Mouse (Mus musculus): ENCODE measurements around the gene Zbtb9. TPM values are rescaled to one million over a fixed set of nuclear protein-coding genes. Genes with fewer than 3 reads are reported as not detected.

Gene Zbtb9
- polyA plus RNA-seq, 1 experiment from 2014 or later = 11.1 TPM

DNA sequence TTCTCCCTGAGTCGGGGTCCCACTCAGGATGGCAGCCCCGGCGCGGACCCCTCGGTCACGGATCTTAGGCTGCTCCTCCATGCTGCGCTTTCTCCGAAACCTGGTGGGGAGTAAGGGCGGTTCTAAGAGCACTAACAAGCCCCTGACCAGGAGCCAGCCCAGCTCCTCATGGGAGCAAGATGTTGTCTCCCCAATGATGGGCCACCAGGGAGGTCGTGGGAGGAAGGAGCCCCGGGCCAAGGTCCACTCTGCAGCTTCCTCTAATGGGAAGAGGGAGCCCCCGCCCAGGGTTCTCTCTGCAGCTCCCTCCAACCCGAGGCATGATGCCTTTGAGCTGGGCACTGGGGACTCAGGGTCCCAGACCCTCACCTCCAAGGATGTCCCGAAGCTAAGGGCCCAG lies 56.5 kb downstream of the Zbtb9 start:
- 0 out of 2 replicates have a peak overlapping the region, but pooled peaks have one; percentile 1 for H3K9ac ChIP-seq (ENCODE audit: low read depth, low read length)
- WGBS = 90% methylated on average over 14 of the region's 14 CpGs
- H3K4me3 ChIP-seq (replicated peaks; ENCODE audit: low read depth, low read length) = no peak overlapping the region
- no peaks in the 10 kb centered on the region for H3K27me3 ChIP-seq (ENCODE audit: insufficient read depth, low read length)
- TF ChIP-seq CTCF (IDR thresholded peaks at IDR 0.05; ENCODE audit: low read depth) = no peak
- no peak overlapping the region for H3K4me2 ChIP-seq (ENCODE audit: low read length)
- peaks cover 9% of the 10 kb centered on the region; the same call in 1 of the 2 replicates for H3K36me3 ChIP-seq (ENCODE audit: insufficient read depth, low read length)
- DNase-seq (ENCODE audit: low spot score) (no peak), ATAC-seq (replicated peaks; ENCODE audit: low FRiP score, low read depth) (no peak)
- H3K27ac ChIP-seq = no peak overlapping the region
- no peaks in the 10 kb centered on the region for H3K9me3 ChIP-seq (replicated peaks; ENCODE audit: low read length)
- 0 out of 2 replicates have a peak, but pooled peaks cover 7% of the 10 kb centered on the region for H3K4me1 ChIP-seq (replicated peaks; ENCODE audit: insufficient read depth, low read length)

DNA sequence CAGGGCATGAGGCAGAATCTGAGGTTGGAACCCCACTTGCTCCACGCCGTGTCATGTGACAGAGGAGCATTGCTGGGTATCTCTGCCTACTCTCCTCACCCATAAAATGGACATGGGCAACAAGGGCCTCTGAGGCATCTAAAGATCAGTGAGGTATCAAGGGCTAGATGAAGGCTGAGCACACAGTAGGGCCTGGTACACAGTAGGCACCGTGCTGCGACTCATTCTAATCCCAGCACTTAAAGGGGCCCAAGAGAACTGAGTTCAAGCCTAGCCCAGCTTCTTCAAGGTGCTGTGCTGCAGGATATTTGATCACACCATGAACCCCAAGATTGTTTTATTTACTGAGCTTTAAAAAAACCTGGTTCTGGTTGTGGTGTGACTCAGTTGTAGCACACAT lies 57.9 kb downstream of the Zbtb9 start:
- ATAC-seq (replicated peaks; ENCODE audit: low FRiP score, low read depth) = no peak
- no peak for TF ChIP-seq CTCF (IDR thresholded peaks at IDR 0.05; ENCODE audit: low read depth)
- Histone ChIP-seq H3K9me3 (replicated peaks; ENCODE audit: low read length) (no peaks in the 10 kb centered on the region), H3K27me3 (ENCODE audit: insufficient read depth, low read length) (no peaks in the 10 kb centered on the region), H3K4me2 (ENCODE audit: low read length) (no peak overlapping the region), H3K36me3 (ENCODE audit: insufficient read depth, low read length) (0 out of 2 replicates have a peak, but pooled peaks cover under 1% of the 10 kb centered on the region), H3K9ac (ENCODE audit: low read depth, low read length) (no peak overlapping the region), H3K27ac (no peak overlapping the region), H3K4me1 (replicated peaks; ENCODE audit: insufficient read depth, low read length) (0 out of 2 replicates have a peak, but pooled peaks cover 7% of the 10 kb centered on the region), H3K4me3 (replicated peaks; ENCODE audit: low read depth, low read length) (no peak overlapping the region)
- DNase-seq (ENCODE audit: low spot score) = no peak
- WGBS = 92% methylated on average over 4 of the region's 4 CpGs

DNA sequence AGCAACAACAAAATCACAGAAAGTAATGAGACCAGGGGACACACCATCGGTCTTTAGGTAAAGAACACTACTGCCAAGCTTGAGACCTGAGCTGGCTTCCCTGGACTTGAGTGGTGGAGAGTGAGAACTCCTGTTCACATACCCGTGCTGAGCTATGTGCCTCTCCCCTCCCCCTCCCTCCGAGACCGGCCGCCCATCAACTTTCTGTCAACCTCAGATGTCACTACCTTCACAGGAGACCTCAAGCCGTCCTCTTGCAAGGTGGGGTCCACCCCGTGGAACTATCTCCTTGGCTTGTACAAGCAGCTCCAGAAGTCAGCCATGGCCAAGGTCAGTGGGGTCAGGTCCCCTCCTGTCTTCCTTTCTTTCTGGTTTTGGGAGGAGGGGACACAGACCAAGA lies 59.4 kb downstream of the Zbtb9 start:
- no peak overlapping the region for H3K9ac ChIP-seq (ENCODE audit: low read depth, low read length)
- no peaks in the 10 kb centered on the region for H3K9me3 ChIP-seq (replicated peaks; ENCODE audit: low read length)
- H3K27ac ChIP-seq = no peak overlapping the region
- H3K4me1 ChIP-seq (replicated peaks; ENCODE audit: insufficient read depth, low read length) = peaks cover 7% of the 10 kb centered on the region; the same call in 1 of the 2 replicates
- no peaks in the 10 kb centered on the region for H3K36me3 ChIP-seq (ENCODE audit: insufficient read depth, low read length)
- WGBS = 55% methylated on average over 7 of the region's 7 CpGs
- H3K4me2 ChIP-seq (ENCODE audit: low read length) = no peak overlapping the region
- no peaks in the 10 kb centered on the region for H3K27me3 ChIP-seq (ENCODE audit: insufficient read depth, low read length)
- DNase-seq (ENCODE audit: low spot score) (no peak), ATAC-seq (replicated peaks; ENCODE audit: low FRiP score, low read depth) (no peak)
- no peak overlapping the region for H3K4me3 ChIP-seq (replicated peaks; ENCODE audit: low read depth, low read length)
- TF ChIP-seq CTCF (IDR thresholded peaks at IDR 0.05; ENCODE audit: low read depth) = no peak

DNA sequence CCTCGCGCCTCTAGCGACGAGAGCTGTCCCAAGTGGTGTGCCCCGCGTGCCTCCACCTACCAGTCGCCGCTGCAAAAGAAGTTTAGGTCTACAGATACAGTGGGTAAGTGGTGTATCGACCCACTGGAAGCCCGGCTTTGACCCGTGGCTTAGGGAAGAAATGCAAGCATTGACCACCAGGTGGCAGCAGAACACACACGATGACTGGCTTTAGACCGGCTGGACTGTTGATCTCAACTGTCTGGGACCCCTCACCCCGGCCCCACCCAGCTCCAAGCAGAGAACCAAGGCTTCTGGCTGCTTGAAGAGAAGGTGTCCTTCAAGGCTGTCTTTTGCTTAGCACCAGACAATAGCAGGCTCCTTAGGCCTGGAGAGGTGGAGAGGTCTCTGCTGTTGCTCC lies 59.9 kb downstream of the Zbtb9 start:
- H3K27ac ChIP-seq = no peak overlapping the region
- DNase-seq (ENCODE audit: low spot score) = peak; percentile 89
- H3K4me3 ChIP-seq (replicated peaks; ENCODE audit: low read depth, low read length) = no peak overlapping the region
- no peaks in the 10 kb centered on the region for H3K27me3 ChIP-seq (ENCODE audit: insufficient read depth, low read length)
- H3K4me1 ChIP-seq (replicated peaks; ENCODE audit: insufficient read depth, low read length) = peaks cover 2% of the 10 kb centered on the region; the same call in 1 of the 2 replicates
- peak; percentile 96 for TF ChIP-seq CTCF (IDR thresholded peaks at IDR 0.05; ENCODE audit: low read depth)
- no peak overlapping the region for H3K4me2 ChIP-seq (ENCODE audit: low read length)
- H3K9me3 ChIP-seq (replicated peaks; ENCODE audit: low read length) = no peaks in the 10 kb centered on the region
- peak; percentile 34 for ATAC-seq (replicated peaks; ENCODE audit: low FRiP score, low read depth)
- WGBS = 1% methylated on average over 14 of the region's 14 CpGs
- H3K9ac ChIP-seq (ENCODE audit: low read depth, low read length) = no peak overlapping the region
- no peaks in the 10 kb centered on the region for H3K36me3 ChIP-seq (ENCODE audit: insufficient read depth, low read length)

DNA sequence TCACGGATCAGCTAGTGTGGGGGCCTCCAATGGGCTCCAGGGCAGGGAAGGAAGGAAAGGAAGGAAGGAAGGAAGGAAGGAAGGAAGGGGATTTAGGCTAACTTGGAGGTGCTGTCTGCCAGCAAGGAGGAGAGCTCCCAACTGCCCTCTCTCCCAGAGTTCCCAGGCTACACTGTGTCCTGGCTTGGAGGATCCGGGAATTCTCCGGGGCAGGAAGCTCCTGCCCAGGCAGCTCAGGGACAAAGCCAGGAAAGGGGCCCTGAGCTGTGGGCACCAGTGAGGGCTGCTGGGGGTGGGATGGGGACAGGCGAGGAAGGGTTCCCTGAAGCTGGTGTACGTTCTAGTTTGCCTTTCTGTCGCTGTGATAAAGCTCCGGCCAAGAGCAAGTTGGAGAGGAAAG lies 63.5 kb downstream of the Zbtb9 start:
- peaks cover 22% of the 10 kb centered on the region for H3K4me1 ChIP-seq (replicated peaks; ENCODE audit: insufficient read depth, low read length)
- H3K4me3 ChIP-seq (replicated peaks; ENCODE audit: low read depth, low read length) = no peak overlapping the region
- peak overlapping the region; percentile 64 for H3K27ac ChIP-seq
- no peak overlapping the region for H3K9ac ChIP-seq (ENCODE audit: low read depth, low read length)
- H3K4me2 ChIP-seq (ENCODE audit: low read length) = no peak overlapping the region
- ATAC-seq (replicated peaks; ENCODE audit: low FRiP score, low read depth) (no peak), DNase-seq (ENCODE audit: low spot score) (no peak)
- no peak for TF ChIP-seq CTCF (IDR thresholded peaks at IDR 0.05; ENCODE audit: low read depth)
- H3K36me3 ChIP-seq (ENCODE audit: insufficient read depth, low read length) = no peaks in the 10 kb centered on the region
- H3K27me3 ChIP-seq (ENCODE audit: insufficient read depth, low read length) = no peaks in the 10 kb centered on the region
- no peaks in the 10 kb centered on the region for H3K9me3 ChIP-seq (replicated peaks; ENCODE audit: low read length)
- 62% methylated on average over 7 of the region's 7 CpGs for WGBS

DNA sequence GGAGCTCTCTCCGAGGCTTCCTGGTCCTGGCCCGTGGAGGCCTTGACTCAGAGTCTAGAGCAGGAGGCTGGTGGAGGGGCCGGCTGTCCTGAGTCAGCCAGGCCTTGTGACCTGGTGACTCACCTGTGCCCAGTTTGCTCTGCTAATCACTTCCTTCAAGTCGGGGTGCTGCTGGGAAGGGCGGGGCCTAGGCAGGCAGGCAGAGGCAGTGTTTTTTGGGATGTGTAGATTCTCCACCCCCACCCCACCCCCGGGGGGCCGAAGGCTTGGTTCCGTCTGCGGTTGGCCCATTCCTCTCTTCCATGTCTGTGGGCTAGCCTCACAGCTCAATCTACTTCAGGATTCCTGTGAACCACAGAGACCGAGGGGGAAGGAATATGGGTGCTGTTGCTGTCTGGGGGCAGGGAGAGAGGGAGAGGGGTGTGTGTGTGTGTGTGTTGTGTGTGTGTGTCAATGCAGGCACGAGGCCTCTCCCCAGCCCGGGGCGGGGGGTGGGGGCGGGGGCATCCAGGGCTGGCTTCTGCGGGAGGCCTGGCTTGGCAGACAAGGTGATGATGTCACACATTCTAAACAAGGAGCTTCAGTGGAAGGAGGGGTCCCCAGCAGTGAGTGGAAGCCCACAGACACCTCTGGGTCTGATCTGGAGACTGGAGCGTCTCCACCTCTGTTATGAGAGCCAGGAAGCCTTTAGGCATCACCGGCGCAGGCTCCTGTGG lies 65.5 kb downstream of the Zbtb9 start:
- Histone ChIP-seq H3K36me3 (ENCODE audit: insufficient read depth, low read length) (no peaks in the 10 kb centered on the region), H3K4me1 (replicated peaks; ENCODE audit: insufficient read depth, low read length) (peaks cover 26% of the 10 kb centered on the region), H3K9ac (ENCODE audit: low read depth, low read length) (0 out of 2 replicates have a peak overlapping the region, but pooled peaks have one; percentile 5), H3K4me3 (replicated peaks; ENCODE audit: low read depth, low read length) (no peak overlapping the region), H3K27me3 (ENCODE audit: insufficient read depth, low read length) (no peaks in the 10 kb centered on the region), H3K4me2 (ENCODE audit: low read length) (no peak overlapping the region), H3K9me3 (replicated peaks; ENCODE audit: low read length) (no peaks in the 10 kb centered on the region), H3K27ac (peak overlapping the region; percentile 39)
- DNase-seq (ENCODE audit: low spot score) (no peak), ATAC-seq (replicated peaks; ENCODE audit: low FRiP score, low read depth) (peak; percentile 25; the same call in 1 of the 2 replicates)
- 43% methylated on average over 18 of the region's 18 CpGs for WGBS
- TF ChIP-seq CTCF (IDR thresholded peaks at IDR 0.05; ENCODE audit: low read depth) = no peak
